Mouse (Mus musculus) cerebellum, adult 2 months (tissue): ENCODE results near the gene Adam1b.

Experiments
- CTCF ChIP-seq: fragments of 200-500 bp; IDR thresholded peaks from 2 replicates; pipeline ENCODE4 v1.5.1; 2011; ENCODE audit warnings: low read depth, mild to moderate bottlenecking, control low read depth, low read length, moderate library complexity, borderline replicate concordance; ENCODE audit not compliant: insufficient read depth
- POLR2A ChIP-seq: fragments of 200-500 bp; IDR thresholded peaks from 2 replicates; pipeline ENCODE4 v1.6.1; 2011; ENCODE audit warnings: low read length, control low read depth, borderline replicate concordance; ENCODE audit not compliant: insufficient read depth

DNA sequence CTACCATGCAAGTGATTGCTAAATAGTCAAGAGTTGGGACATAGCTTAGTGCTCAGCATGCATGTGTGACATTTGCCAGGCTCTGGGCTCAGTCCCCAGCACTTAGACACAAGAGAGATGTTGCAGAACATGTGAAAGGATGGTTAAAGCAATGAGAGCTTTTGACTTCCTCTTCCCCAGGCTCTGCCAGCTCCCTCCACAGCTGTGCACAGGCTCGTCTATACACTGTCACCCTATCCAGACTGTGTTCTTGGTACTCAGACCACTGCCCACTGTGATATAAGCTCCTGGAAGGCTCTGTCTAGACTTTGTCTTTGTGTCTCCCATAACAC is 41.1 kb downstream of the Adam1b start:
- no peak for TF ChIP-seq CTCF
- no peak for TF ChIP-seq POLR2A
